Mouse (Mus musculus): ENCODE measurements around the gene Btg1-ps2. TPM values are rescaled to one million over a fixed set of nuclear protein-coding genes. Genes with fewer than 3 reads are reported as not detected.
"Not testable (repeated sequence)": the region's sequence is repeated elsewhere in the genome, so short reads cannot be mapped to it uniquely, and the experiment has no call there.

The Btg1-ps2 gene
- polyA plus RNA-seq (2015; fragmentation: Nextera tagmentation; extraction: Ambion mirVana) = not detected in 2 replicates

GRCm38 (mm10) chrX:38043014-38043413 is at the start of gene Btg1-ps2:
TSS of gene Btg1-ps2 (minus strand) at chrX:38043114.
- H3K36me3 ChIP-seq (ENCODE audit: control insufficient read depth, insufficient read depth); H3K9me3 ChIP-seq (replicated peaks; ENCODE audit: control insufficient read depth, low read length); H3K4me1 ChIP-seq (ENCODE audit: control insufficient read depth, insufficient read depth, low read length); H3K9ac ChIP-seq (ENCODE audit: low read length); H3K4me3 ChIP-seq (ENCODE audit: low read length); H3K27ac ChIP-seq (ENCODE audit: low read length); H3K4me2 ChIP-seq (ENCODE audit: low read depth, low read length); H3K27me3 ChIP-seq (ENCODE audit: control insufficient read depth, insufficient read depth, low read length); ATAC-seq (replicated peaks; ENCODE audit: extremely low read depth, insufficient read depth, low FRiP score): not testable (repeated sequence)

GRCm38 (mm10) chrX:38085041-38085440 is 42.1 kb upstream of the Btg1-ps2 start, which contains the start of gene Rhox11:
TSS of gene Rhox11 (minus strand) at chrX:38085141.
- Histone ChIP-seq H3K4me3 (ENCODE audit: low read length) (no peak within 1 kb of the TSS), H3K4me1 (ENCODE audit: control insufficient read depth, insufficient read depth, low read length) (no peaks in the 10 kb centered on the region), H3K9me3 (replicated peaks; ENCODE audit: control insufficient read depth, low read length) (no peaks in the 10 kb centered on the region), H3K9ac (ENCODE audit: low read length) (no peak within 1 kb of the TSS), H3K4me2 (ENCODE audit: low read depth, low read length) (no peak within 1 kb of the TSS), H3K36me3 (ENCODE audit: control insufficient read depth, insufficient read depth) (no peaks in the 10 kb centered on the region), H3K27me3 (ENCODE audit: control insufficient read depth, insufficient read depth, low read length) (no peaks in the 10 kb centered on the region), H3K27ac (ENCODE audit: low read length) (no peak within 1 kb of the TSS)
- ATAC-seq (replicated peaks; ENCODE audit: extremely low read depth, insufficient read depth, low FRiP score) = no peak
- WGBS = 80% methylated on average over 9 of the region's 9 CpGs

- no peak overlapping the region for H3K27ac ChIP-seq (ENCODE audit: low read length)
- no peak for ATAC-seq (replicated peaks; ENCODE audit: extremely low read depth, insufficient read depth, low FRiP score)
- no peaks in the 10 kb centered on the region for H3K9me3 ChIP-seq (replicated peaks; ENCODE audit: control insufficient read depth, low read length)
- no peaks in the 10 kb centered on the region for H3K36me3 ChIP-seq (ENCODE audit: control insufficient read depth, insufficient read depth)
- no peaks in the 10 kb centered on the region for H3K27me3 ChIP-seq (ENCODE audit: control insufficient read depth, insufficient read depth, low read length)
- 15% methylated on average over 12 of the region's 12 CpGs for WGBS
- H3K4me2 ChIP-seq (ENCODE audit: low read depth, low read length) = no peak overlapping the region
- no peak overlapping the region for H3K9ac ChIP-seq (ENCODE audit: low read length)
- no peaks in the 10 kb centered on the region for H3K4me1 ChIP-seq (ENCODE audit: control insufficient read depth, insufficient read depth, low read length)
- no peak overlapping the region for H3K4me3 ChIP-seq (ENCODE audit: low read length)
Observed at GRCm38 (mm10) chrX:38084226-38084625, 41.3 kb upstream of the Btg1-ps2 start.

GRCm38 (mm10) chrX:38066175-38066574 is 23.3 kb upstream of the Btg1-ps2 start, which contains the start of gene Rhox10:
TSS of gene Rhox10 (plus strand) at chrX:38066475.
- peaks cover 3% of the 10 kb centered on the region; the same call in 1 of the 2 replicates for H3K9me3 ChIP-seq (replicated peaks; ENCODE audit: control insufficient read depth, low read length)
- H3K9ac ChIP-seq (ENCODE audit: low read length) = no peak within 1 kb of the TSS
- H3K4me1 ChIP-seq (ENCODE audit: control insufficient read depth, insufficient read depth, low read length) = no peaks in the 10 kb centered on the region
- H3K36me3 ChIP-seq (ENCODE audit: control insufficient read depth, insufficient read depth) = no peaks in the 10 kb centered on the region
- H3K4me2 ChIP-seq (ENCODE audit: low read depth, low read length) = no peak within 1 kb of the TSS
- H3K27ac ChIP-seq (ENCODE audit: low read length) = no peak within 1 kb of the TSS
- H3K27me3 ChIP-seq (ENCODE audit: control insufficient read depth, insufficient read depth, low read length) = no peaks in the 10 kb centered on the region
- 81% methylated on average over 11 of the region's 11 CpGs for WGBS
- no peak for ATAC-seq (replicated peaks; ENCODE audit: extremely low read depth, insufficient read depth, low FRiP score)
- H3K4me3 ChIP-seq (ENCODE audit: low read length) = no peak within 1 kb of the TSS

- Histone ChIP-seq H3K27me3 (ENCODE audit: control insufficient read depth, insufficient read depth, low read length) (no peaks in the 10 kb centered on the region), H3K4me2 (ENCODE audit: low read depth, low read length) (no peak overlapping the region), H3K4me3 (ENCODE audit: low read length) (no peak overlapping the region), H3K27ac (ENCODE audit: low read length) (no peak overlapping the region), H3K9me3 (replicated peaks; ENCODE audit: control insufficient read depth, low read length) (peaks cover 3% of the 10 kb centered on the region; the same call in 1 of the 2 replicates), H3K9ac (ENCODE audit: low read length) (no peak overlapping the region), H3K4me1 (ENCODE audit: control insufficient read depth, insufficient read depth, low read length) (no peaks in the 10 kb centered on the region), H3K36me3 (ENCODE audit: control insufficient read depth, insufficient read depth) (no peaks in the 10 kb centered on the region)
- ATAC-seq (replicated peaks; ENCODE audit: extremely low read depth, insufficient read depth, low FRiP score) = no peak
- 3% methylated on average over 1 of the region's 1 CpGs for WGBS
Observed at GRCm38 (mm10) chrX:38061544-38061943, 18.6 kb upstream of the Btg1-ps2 start.

GRCm38 (mm10) chrX:38039666-38040065 is 3.2 kb downstream of the Btg1-ps2 start:
- ATAC-seq (replicated peaks; ENCODE audit: extremely low read depth, insufficient read depth, low FRiP score) = no peak
- Histone ChIP-seq H3K4me3 (ENCODE audit: low read length) (no peak overlapping the region), H3K27ac (ENCODE audit: low read length) (no peak overlapping the region), H3K4me2 (ENCODE audit: low read depth, low read length) (no peak overlapping the region), H3K4me1 (ENCODE audit: control insufficient read depth, insufficient read depth, low read length) (no peaks in the 10 kb centered on the region), H3K36me3 (ENCODE audit: control insufficient read depth, insufficient read depth) (no peaks in the 10 kb centered on the region), H3K27me3 (ENCODE audit: control insufficient read depth, insufficient read depth, low read length) (no peaks in the 10 kb centered on the region), H3K9me3 (replicated peaks; ENCODE audit: control insufficient read depth, low read length) (no peaks in the 10 kb centered on the region), H3K9ac (ENCODE audit: low read length) (no peak overlapping the region)
- 83% methylated on average over 5 of the region's 5 CpGs for WGBS

- H3K27ac ChIP-seq (ENCODE audit: low read length) = no peak overlapping the region
- H3K36me3 ChIP-seq (ENCODE audit: control insufficient read depth, insufficient read depth) = no peaks in the 10 kb centered on the region
- no peaks in the 10 kb centered on the region for H3K4me1 ChIP-seq (ENCODE audit: control insufficient read depth, insufficient read depth, low read length)
- no peak overlapping the region for H3K4me3 ChIP-seq (ENCODE audit: low read length)
- H3K9me3 ChIP-seq (replicated peaks; ENCODE audit: control insufficient read depth, low read length) = no peaks in the 10 kb centered on the region
- H3K4me2 ChIP-seq (ENCODE audit: low read depth, low read length) = no peak overlapping the region
- H3K27me3 ChIP-seq (ENCODE audit: control insufficient read depth, insufficient read depth, low read length) = no peaks in the 10 kb centered on the region
- no peak for ATAC-seq (replicated peaks; ENCODE audit: extremely low read depth, insufficient read depth, low FRiP score)
- 67% methylated on average over 2 of the region's 2 CpGs for WGBS
- H3K9ac ChIP-seq (ENCODE audit: low read length) = no peak overlapping the region
Observed at GRCm38 (mm10) chrX:38033841-38034240, 9.1 kb downstream of the Btg1-ps2 start.

GRCm38 (mm10) chrX:38018597-38018996 is 24.3 kb downstream of the Btg1-ps2 start, which contains the start of gene Btg1-ps1:
TSS of gene Btg1-ps1 (minus strand) at chrX:38018815.
- not testable (repeated sequence) for H3K4me3 ChIP-seq (ENCODE audit: low read length); H3K27ac ChIP-seq (ENCODE audit: low read length); ATAC-seq (replicated peaks; ENCODE audit: extremely low read depth, insufficient read depth, low FRiP score); H3K27me3 ChIP-seq (ENCODE audit: control insufficient read depth, insufficient read depth, low read length); H3K4me2 ChIP-seq (ENCODE audit: low read depth, low read length); H3K9ac ChIP-seq (ENCODE audit: low read length); H3K36me3 ChIP-seq (ENCODE audit: control insufficient read depth, insufficient read depth); H3K4me1 ChIP-seq (ENCODE audit: control insufficient read depth, insufficient read depth, low read length); H3K9me3 ChIP-seq (replicated peaks; ENCODE audit: control insufficient read depth, low read length)

GRCm38 (mm10) chrX:38008756-38009155 is 34.2 kb downstream of the Btg1-ps2 start:
- no peaks in the 10 kb centered on the region for H3K27me3 ChIP-seq (ENCODE audit: control insufficient read depth, insufficient read depth, low read length)
- no peak overlapping the region for H3K4me2 ChIP-seq (ENCODE audit: low read depth, low read length)
- no peaks in the 10 kb centered on the region for H3K36me3 ChIP-seq (ENCODE audit: control insufficient read depth, insufficient read depth)
- no peak overlapping the region for H3K9ac ChIP-seq (ENCODE audit: low read length)
- no peak for ATAC-seq (replicated peaks; ENCODE audit: extremely low read depth, insufficient read depth, low FRiP score)
- no peaks in the 10 kb centered on the region for H3K9me3 ChIP-seq (replicated peaks; ENCODE audit: control insufficient read depth, low read length)
- WGBS = 37% methylated on average over 2 of the region's 2 CpGs
- no peak overlapping the region for H3K4me3 ChIP-seq (ENCODE audit: low read length)
- no peaks in the 10 kb centered on the region for H3K4me1 ChIP-seq (ENCODE audit: control insufficient read depth, insufficient read depth, low read length)
- no peak overlapping the region for H3K27ac ChIP-seq (ENCODE audit: low read length)
